Mouse (Mus musculus) embryonic fibroblast, embryonic 13.5 days (primary cell): Measurements from ENCODE around the gene Mon2.

Source experiments
- CTCF ChIP-seq: IDR thresholded peaks from 2 replicates; pipeline ENCODE4 v1.5.1; 2011; ENCODE audit warnings: mild to moderate bottlenecking, control low read depth, low read length, moderate library complexity, borderline replicate concordance; ENCODE audit not compliant: insufficient read depth
- POLR2A ChIP-seq: IDR thresholded peaks from 2 replicates; pipeline ENCODE4 v1.6.1; 2011; ENCODE audit warnings: low read depth, mild to moderate bottlenecking, control low read depth, low read length, moderate library complexity

DNA sequence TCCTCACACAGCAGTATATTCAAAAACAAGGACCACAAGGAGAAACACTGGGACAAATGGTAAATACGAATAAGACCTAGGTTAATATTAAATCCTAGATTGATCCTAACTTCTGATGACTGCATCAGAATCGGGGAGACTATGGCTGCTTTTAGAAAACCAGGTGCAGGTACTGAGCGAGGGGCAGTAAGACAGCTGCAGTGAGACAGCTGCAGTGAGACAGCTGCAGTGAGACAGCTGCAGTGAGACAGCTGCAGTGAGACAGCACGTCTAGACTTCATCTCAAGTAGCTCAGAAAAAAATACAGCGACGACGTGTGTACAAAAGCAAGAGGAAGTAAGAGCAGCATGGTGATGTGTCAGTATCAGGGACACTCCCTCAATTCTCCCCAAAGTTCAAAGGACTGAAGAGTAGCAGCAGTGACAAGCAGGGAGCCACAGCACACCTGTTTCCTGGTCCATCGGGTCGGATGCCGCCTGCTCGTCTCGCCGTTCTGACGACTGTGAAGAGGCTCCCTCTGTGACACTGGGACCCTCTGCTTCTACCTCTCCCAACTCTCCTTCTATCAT lies 44.1 kb downstream of the Mon2 start:
- TF ChIP-seq CTCF, result no peak
- TF ChIP-seq POLR2A, result no peak
